Mouse (Mus musculus) ES-Bruce4 (cell line): ENCODE results near the gene Hyal3. TPM values are rescaled to one million over a fixed set of nuclear protein-coding genes. Genes with fewer than 3 reads are reported as not detected.

Source experiments
- H3K27ac ChIP-seq: 2 replicates; pipeline ENCODE4 v1.5.1; 2012; ENCODE audit warnings: low read length, inconsistent platforms; ENCODE audit not compliant: insufficient read depth
- H3K27me3 ChIP-seq: 2 replicates; pipeline ENCODE4 v1.6.1; 2012; ENCODE audit warnings: mild to moderate bottlenecking, low read length, inconsistent platforms; ENCODE audit not compliant: control insufficient read depth, poor library complexity, insufficient read depth, severe bottlenecking
- H3K36me3 ChIP-seq: 2 replicates; pipeline ENCODE4 v1.6.1; 2012; ENCODE audit warnings: inconsistent platforms, mild to moderate bottlenecking, low read length, moderate library complexity; ENCODE audit not compliant: control insufficient read depth, poor library complexity, insufficient read depth, severe bottlenecking
- H3K4me1 ChIP-seq: one replicate; pipeline ENCODE4 v1.8.1; 2011; ENCODE audit warnings: low read length; ENCODE audit not compliant: control insufficient read depth, insufficient read depth
- H3K4me3 ChIP-seq: 2 replicates; pipeline ENCODE4 v1.5.1; 2011; ENCODE audit warnings: low read depth, mild to moderate bottlenecking, low read length
- H3K9ac ChIP-seq: 2 replicates; pipeline ENCODE4 v1.6.1; 2012; ENCODE audit warnings: low read depth, mild to moderate bottlenecking, inconsistent platforms; ENCODE audit not compliant: poor library complexity, severe bottlenecking
- H3K9me3 ChIP-seq: replicated peaks from 2 replicates; pipeline ENCODE4 v1.6.1; 2012; ENCODE audit warnings: mild to moderate bottlenecking, low read length, inconsistent platforms; ENCODE audit not compliant: control insufficient read depth, poor library complexity, insufficient read depth, severe bottlenecking
- CTCF ChIP-seq: IDR thresholded peaks from one replicate; pipeline ENCODE4 v1.8.1; 2011; ENCODE audit warnings: low read depth, low read length
- EP300 ChIP-seq: IDR thresholded peaks from 2 replicates; pipeline ENCODE4 v1.6.1; 2011; ENCODE audit warnings: low read depth, low read length; ENCODE audit not compliant: insufficient read depth
- POLR2A ChIP-seq: IDR thresholded peaks from one replicate; pipeline ENCODE4 v1.8.1; 2011; ENCODE audit warnings: low read length; ENCODE audit not compliant: insufficient read depth
- polyA plus RNA-seq: library from polyadenylated mRNA; stranded (reverse); fragments of >200 nt; gene quantifications from 2 replicates; pipeline ENCODE4 v1.2.4, GENCODE M21; 2011; ENCODE audit warnings: low read depth; ENCODE audit not compliant: missing spikeins, insufficient read depth, insufficient read length

Hyal3 gene
- polyA plus RNA-seq, 1 experiment, result 1.0 TPM

GRCm38 (mm10) chr9:107607036-107607435, 26.4 kb downstream of the Hyal3 start:
- Histone ChIP-seq H3K27ac (no peak overlapping the region), H3K9ac (no peak overlapping the region), H3K36me3 (no peaks in the 10 kb centered on the region), H3K9me3 (no peaks in the 10 kb centered on the region), H3K27me3 (no peaks in the 10 kb centered on the region), H3K4me3 (no peak overlapping the region), H3K4me1 (peaks cover 15% of the 10 kb centered on the region)
- TF ChIP-seq EP300 (no peak), POLR2A (no peak), CTCF (no peak)

GRCm38 (mm10) chr9:107607653-107608245, 27.1 kb downstream of the Hyal3 start:
- Histone ChIP-seq H3K36me3 (no peaks in the 10 kb centered on the region), H3K9me3 (no peaks in the 10 kb centered on the region), H3K9ac (no peak overlapping the region), H3K4me3 (no peak overlapping the region), H3K27ac (no peak overlapping the region), H3K27me3 (no peaks in the 10 kb centered on the region), H3K4me1 (peaks cover 15% of the 10 kb centered on the region)
- TF ChIP-seq CTCF (no peak), EP300 (no peak), POLR2A (no peak)

- 0 out of 2 replicates have a peak within 1 kb of the TSS, but pooled peaks have one; percentile 15 for H3K9ac ChIP-seq
- H3K9me3 ChIP-seq, result no peaks in the 10 kb centered on the region
- no peaks in the 10 kb centered on the region for H3K36me3 ChIP-seq
- no peak within 1 kb of the TSS for H3K27ac ChIP-seq
- H3K4me1 ChIP-seq, result peaks cover 15% of the 10 kb centered on the region
- H3K27me3 ChIP-seq, result no peaks in the 10 kb centered on the region
- no peak within 1 kb of the TSS; the same call in 1 of the 2 replicates for H3K4me3 ChIP-seq
- TF ChIP-seq EP300 (0 out of 2 replicates have a peak, but pooled peaks have one; percentile 36), CTCF (no peak)
Measured at GRCm38 (mm10) chr9:107608741-107609432, 28.3 kb downstream of the Hyal3 start, which contains the start of gene Sema3b. TSS of gene Sema3b (minus strand) at chr9:107609229.

GRCm38 (mm10) chr9:107609433-107609830, 28.8 kb downstream of the Hyal3 start:
- Histone ChIP-seq H3K27ac (no peak overlapping the region), H3K36me3 (0 out of 2 replicates have a peak, but pooled peaks cover 2% of the 10 kb centered on the region), H3K9ac (0 out of 2 replicates have a peak overlapping the region, but pooled peaks have one; percentile 15), H3K9me3 (no peaks in the 10 kb centered on the region), H3K4me3 (no peak overlapping the region), H3K27me3 (no peaks in the 10 kb centered on the region), H3K4me1 (peaks cover 12% of the 10 kb centered on the region)
- TF ChIP-seq CTCF, result no peak
- no peak for TF ChIP-seq POLR2A
- no peak for TF ChIP-seq EP300

DNA sequence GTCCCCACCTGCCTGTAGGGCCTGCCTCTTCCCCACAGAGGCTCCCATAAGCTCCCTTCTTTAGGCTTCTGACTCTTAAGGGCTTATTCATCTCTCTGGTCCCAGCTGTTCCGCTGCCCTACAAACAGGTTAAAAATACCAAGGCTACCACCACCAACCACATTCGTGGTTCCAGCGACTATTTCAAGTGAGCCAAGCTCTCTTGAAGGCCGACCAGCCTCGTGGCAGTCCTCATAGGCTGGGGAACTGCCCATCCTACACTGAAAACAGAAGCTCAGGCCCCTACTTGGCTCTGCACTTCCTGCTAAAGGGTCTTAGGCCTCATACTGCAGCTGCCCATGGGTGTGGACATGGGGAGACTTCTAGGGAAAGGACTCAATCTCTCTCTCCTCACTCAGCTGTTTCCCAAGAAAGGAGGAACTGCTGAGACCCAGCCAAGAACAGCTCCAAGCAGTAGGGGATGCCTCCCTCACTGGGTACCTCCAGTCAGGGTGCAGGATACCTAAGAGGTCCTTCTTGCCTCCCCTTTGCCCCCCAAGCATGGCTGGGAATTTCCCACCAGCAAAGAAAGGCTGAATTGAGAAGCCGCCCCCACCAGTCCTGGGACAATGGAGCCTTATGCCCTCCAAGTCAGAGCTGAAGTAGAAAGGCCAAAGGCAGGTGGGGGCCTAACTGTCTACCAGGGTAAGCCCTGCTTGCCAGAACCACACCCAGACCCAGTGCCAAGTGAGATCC, 31.0 kb downstream of the Hyal3 start:
- Histone ChIP-seq H3K9ac (peak overlapping the region; percentile 59), H3K4me1 (peaks cover 8% of the 10 kb centered on the region), H3K36me3 (peaks cover 23% of the 10 kb centered on the region), H3K27ac (no peak overlapping the region), H3K27me3 (no peaks in the 10 kb centered on the region), H3K4me3 (peak overlapping the region; percentile 63), H3K9me3 (no peaks in the 10 kb centered on the region)
- TF ChIP-seq CTCF (no peak), POLR2A (no peak), EP300 (no peak)
